Mouse (Mus musculus): Measurements from ENCODE around the gene Ccnk.

Ccnk gene

GRCm38 (mm10) chr12:108227527-108227926 lies 48.1 kb downstream of the Ccnk start:
- TF ChIP-seq GATA4 (IDR thresholded peaks at IDR 0.05; ENCODE audit: insufficient replicate concordance, low read length) = no peak

GRCm38 (mm10) chr12:108230077-108230476 lies 50.7 kb downstream of the Ccnk start:
- TF ChIP-seq GATA4 (IDR thresholded peaks at IDR 0.05; ENCODE audit: insufficient replicate concordance, low read length) = no peak

- TF ChIP-seq GATA4 (IDR thresholded peaks at IDR 0.05; ENCODE audit: insufficient replicate concordance, low read length) = no peak
Observed at GRCm38 (mm10) chr12:108230821-108231794, 51.7 kb downstream of the Ccnk start.

GRCm38 (mm10) chr12:108231901-108232300 lies 52.5 kb downstream of the Ccnk start:
- no peak for TF ChIP-seq GATA4 (IDR thresholded peaks at IDR 0.05; ENCODE audit: insufficient replicate concordance, low read length)

- TF ChIP-seq GATA4 (IDR thresholded peaks at IDR 0.05; ENCODE audit: insufficient replicate concordance, low read length) = no peak
Observed at GRCm38 (mm10) chr12:108233736-108234135, 54.4 kb downstream of the Ccnk start.

- TF ChIP-seq GATA4 (IDR thresholded peaks at IDR 0.05; ENCODE audit: insufficient replicate concordance, low read length) = no peak
Observed at GRCm38 (mm10) chr12:108234832-108235602, 55.6 kb downstream of the Ccnk start.

GRCm38 (mm10) chr12:108235976-108236555 lies 56.7 kb downstream of the Ccnk start:
- TF ChIP-seq GATA4 (IDR thresholded peaks at IDR 0.05; ENCODE audit: insufficient replicate concordance, low read length) = no peak

- no peak for TF ChIP-seq GATA4 (IDR thresholded peaks at IDR 0.05; ENCODE audit: insufficient replicate concordance, low read length)
Observed at GRCm38 (mm10) chr12:108237300-108238006, 58.1 kb downstream of the Ccnk start.

GRCm38 (mm10) chr12:108238395-108239035 lies 59.1 kb downstream of the Ccnk start:
- no peak for TF ChIP-seq GATA4 (IDR thresholded peaks at IDR 0.05; ENCODE audit: insufficient replicate concordance, low read length)

- no peak for TF ChIP-seq GATA4 (IDR thresholded peaks at IDR 0.05; ENCODE audit: insufficient replicate concordance, low read length)
Observed at GRCm38 (mm10) chr12:108239441-108239840, 60.1 kb downstream of the Ccnk start.

- no peak for TF ChIP-seq GATA4 (IDR thresholded peaks at IDR 0.05; ENCODE audit: insufficient replicate concordance, low read length)
Observed at GRCm38 (mm10) chr12:108240401-108240890, 61.1 kb downstream of the Ccnk start.

- no peak for TF ChIP-seq GATA4 (IDR thresholded peaks at IDR 0.05; ENCODE audit: insufficient replicate concordance, low read length)
Observed at GRCm38 (mm10) chr12:108240953-108241588, 61.7 kb downstream of the Ccnk start.

- no peak for TF ChIP-seq GATA4 (IDR thresholded peaks at IDR 0.05; ENCODE audit: insufficient replicate concordance, low read length)
Observed at GRCm38 (mm10) chr12:108241626-108242025, 62.2 kb downstream of the Ccnk start.

GRCm38 (mm10) chr12:108242243-108242745 lies 62.9 kb downstream of the Ccnk start:
- no peak for TF ChIP-seq GATA4 (IDR thresholded peaks at IDR 0.05; ENCODE audit: insufficient replicate concordance, low read length)
